Mouse (Mus musculus): ENCODE data around the gene Naa16. TPM values are rescaled to one million over a fixed set of nuclear protein-coding genes. Genes with fewer than 3 reads are reported as not detected.
A peak's percentile ranks its signal among the peaks of the same experiment; 100 is the strongest.

Naa16 gene
- polyA plus RNA-seq, 1 experiment from 2014 or later, result 39.4 TPM

DNA sequence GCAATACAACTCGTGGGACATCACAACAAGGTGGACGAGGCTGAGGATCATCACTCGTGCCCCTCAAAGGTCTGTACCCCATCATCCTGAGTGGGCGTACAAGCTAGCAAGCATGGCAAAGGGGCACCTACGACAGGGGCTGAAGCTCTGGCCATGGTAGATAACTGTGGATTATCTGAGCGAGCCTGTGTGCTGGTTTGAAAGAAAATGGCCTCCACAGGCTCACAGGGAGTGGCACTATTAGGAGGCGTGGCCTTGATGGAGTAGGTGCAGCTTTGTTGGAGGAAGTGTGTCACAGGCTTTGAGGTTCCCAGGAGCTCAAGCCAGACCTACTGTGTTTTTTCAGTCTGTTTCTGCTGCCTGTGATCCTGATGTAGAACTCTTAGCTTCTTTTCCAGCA lies 83.4 kb downstream of the Naa16 start:
- H3K4me3 ChIP-seq, result no peak overlapping the region
- no peak overlapping the region for H3K27ac ChIP-seq
- H3K9me3 ChIP-seq (replicated peaks), result no peaks in the 10 kb centered on the region
- H3K27me3 ChIP-seq, result peaks cover 20% of the 10 kb centered on the region
- peaks cover 9% of the 10 kb centered on the region for H3K4me1 ChIP-seq
- no peak overlapping the region for H3K4me2 ChIP-seq (replicated peaks)
- 89% methylated on average over 7 of the region's 7 CpGs for WGBS
- H3K9ac ChIP-seq, result no peak overlapping the region
- no peak for ATAC-seq (ENCODE audit: low FRiP score)
- H3K36me3 ChIP-seq, result no peaks in the 10 kb centered on the region

DNA sequence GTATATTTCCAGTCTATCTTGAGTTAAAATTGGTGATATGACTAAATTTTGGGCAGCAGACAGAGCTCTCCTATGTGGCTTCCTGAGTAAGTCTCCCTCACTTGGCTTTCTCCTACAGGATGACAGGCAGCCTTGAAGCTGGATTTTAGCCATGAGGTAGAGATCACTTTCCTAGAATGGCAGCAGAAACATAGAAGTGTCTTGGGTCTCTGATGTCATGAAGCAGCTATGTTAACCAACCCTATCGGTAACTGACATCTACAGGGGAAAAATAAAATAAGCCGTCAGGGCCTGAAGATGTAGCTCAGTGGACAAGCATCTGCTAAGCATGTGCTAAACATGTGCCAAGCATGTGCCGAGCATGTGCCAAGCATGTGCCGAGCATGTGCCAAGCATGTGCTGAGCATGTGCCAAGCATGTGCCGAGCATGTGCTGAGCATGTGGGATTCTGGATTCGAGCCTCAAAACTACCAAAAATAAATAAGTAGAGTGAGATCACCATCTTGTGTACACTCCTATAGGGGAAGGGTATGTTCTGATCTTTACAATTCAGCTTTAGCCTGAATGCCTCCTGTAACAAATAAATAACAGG lies 85.6 kb downstream of the Naa16 start:
- Histone ChIP-seq H3K4me3 (no peak overlapping the region), H3K4me2 (replicated peaks) (no peak overlapping the region), H3K27me3 (peaks cover 40% of the 10 kb centered on the region), H3K9me3 (replicated peaks) (no peaks in the 10 kb centered on the region), H3K36me3 (no peaks in the 10 kb centered on the region), H3K4me1 (peaks cover 21% of the 10 kb centered on the region), H3K27ac (no peak overlapping the region), H3K9ac (no peak overlapping the region)
- WGBS, result 89% methylated on average over 6 of the region's 6 CpGs
- no peak for ATAC-seq (ENCODE audit: low FRiP score)

- WGBS, result 85% methylated on average over 2 of the region's 2 CpGs
- Histone ChIP-seq H3K27me3 (peaks cover 56% of the 10 kb centered on the region), H3K9me3 (replicated peaks) (no peaks in the 10 kb centered on the region), H3K36me3 (no peaks in the 10 kb centered on the region), H3K4me2 (replicated peaks) (no peak overlapping the region), H3K4me3 (no peak overlapping the region), H3K4me1 (peaks cover 16% of the 10 kb centered on the region), H3K27ac (no peak overlapping the region), H3K9ac (no peak overlapping the region)
- no peak for ATAC-seq (ENCODE audit: low FRiP score)
Measured at GRCm38 (mm10) chr14:79303150-79303549, 87.4 kb downstream of the Naa16 start.

DNA sequence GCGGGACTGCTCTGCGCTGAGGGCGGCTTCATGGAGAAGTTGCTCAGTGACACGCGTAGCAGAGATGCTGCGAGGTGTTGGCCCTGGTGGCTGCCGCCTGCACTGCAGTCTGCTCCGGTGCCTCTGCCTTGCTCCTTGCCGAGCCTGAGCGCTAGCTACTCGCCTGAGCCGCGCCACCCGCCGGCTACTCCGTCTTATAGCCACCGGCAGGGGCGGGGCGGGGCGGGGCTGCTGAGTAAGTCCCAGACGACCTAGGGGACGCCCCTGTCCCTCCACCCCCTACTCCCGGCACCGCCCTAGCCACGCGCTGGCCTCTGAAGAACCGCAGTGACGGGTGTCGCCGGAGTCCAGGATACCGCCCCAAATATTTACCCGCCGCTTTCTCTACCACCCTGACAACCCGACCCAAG lies 89.1 kb downstream of the Naa16 start, which contains the start of gene Rgcc:
TSS of gene Rgcc (minus strand) at position 180 of the 410 bp plus-strand sequence.
- under 1% methylated on average over 34 of the region's 34 CpGs for WGBS
- peak; percentile 95 for ATAC-seq (ENCODE audit: low FRiP score)
- Histone ChIP-seq H3K9me3 (replicated peaks) (no peaks in the 10 kb centered on the region), H3K36me3 (no peaks in the 10 kb centered on the region), H3K4me2 (replicated peaks) (peak within 1 kb of the TSS; percentile 97), H3K4me3 (peak within 1 kb of the TSS; percentile 52), H3K4me1 (peaks cover 19% of the 10 kb centered on the region), H3K27me3 (peaks cover 54% of the 10 kb centered on the region), H3K9ac (peak within 1 kb of the TSS; percentile 65), H3K27ac (no peak within 1 kb of the TSS)

DNA sequence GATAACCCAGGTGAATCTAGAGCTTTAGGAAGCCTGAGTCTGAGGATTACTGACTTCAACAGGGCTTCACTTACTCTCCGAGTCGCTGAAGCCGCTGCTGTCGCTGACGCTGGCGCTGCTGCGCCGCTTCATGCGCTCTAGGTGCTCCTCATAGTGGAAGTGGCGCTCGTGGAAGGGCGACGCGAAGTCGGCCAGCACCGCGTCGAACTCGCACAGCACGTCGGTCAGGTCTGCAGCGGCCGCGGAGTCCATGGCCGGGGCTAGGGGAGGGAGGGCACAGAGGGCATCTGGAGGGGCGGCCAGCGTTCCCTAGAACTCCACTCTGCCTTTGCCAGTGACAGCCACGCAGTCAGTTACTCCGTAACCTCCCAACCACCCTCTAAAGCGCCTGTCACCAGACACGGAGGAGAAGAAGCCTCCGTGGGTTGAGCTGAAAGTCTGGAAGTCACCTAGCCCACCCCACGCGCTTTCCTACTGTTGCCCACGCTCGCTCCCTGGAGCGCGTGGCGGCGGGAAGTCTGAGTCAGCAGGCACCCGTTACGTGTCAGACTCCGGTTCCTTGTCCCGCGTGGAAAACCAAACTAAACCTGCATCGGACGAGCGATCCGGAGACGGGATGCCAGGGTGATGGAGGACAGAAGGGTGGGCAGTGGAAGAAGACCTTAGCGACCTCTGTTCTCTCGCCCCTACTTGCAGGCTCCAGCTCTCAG lies 89.8 kb downstream of the Naa16 start:
- Histone ChIP-seq H3K4me2 (replicated peaks) (peak overlapping the region; percentile 97), H3K27me3 (peaks cover 54% of the 10 kb centered on the region), H3K36me3 (no peaks in the 10 kb centered on the region), H3K9ac (peak overlapping the region; percentile 65), H3K4me3 (peak overlapping the region; percentile 52), H3K4me1 (peaks cover 25% of the 10 kb centered on the region), H3K9me3 (replicated peaks) (no peaks in the 10 kb centered on the region), H3K27ac (no peak overlapping the region)
- 2% methylated on average over 52 of the region's 52 CpGs for WGBS
- peak; percentile 58 for ATAC-seq (ENCODE audit: low FRiP score)

GRCm38 (mm10) chr14:79299796-79300195 lies 90.8 kb downstream of the Naa16 start:
- H3K27ac ChIP-seq, result no peak overlapping the region
- peaks cover 54% of the 10 kb centered on the region for H3K27me3 ChIP-seq
- WGBS, result 14% methylated on average over 6 of the region's 6 CpGs
- no peaks in the 10 kb centered on the region for H3K36me3 ChIP-seq
- peak overlapping the region; percentile 97 for H3K4me2 ChIP-seq (replicated peaks)
- no peak overlapping the region for H3K9ac ChIP-seq
- H3K4me1 ChIP-seq, result peaks cover 28% of the 10 kb centered on the region
- no peak for ATAC-seq (ENCODE audit: low FRiP score)
- H3K4me3 ChIP-seq, result peak overlapping the region; percentile 52
- no peaks in the 10 kb centered on the region for H3K9me3 ChIP-seq (replicated peaks)

GRCm38 (mm10) chr14:79299230-79299629 lies 91.3 kb downstream of the Naa16 start:
- 44% methylated on average over 4 of the region's 4 CpGs for WGBS
- Histone ChIP-seq H3K4me1 (peaks cover 28% of the 10 kb centered on the region), H3K27me3 (peaks cover 54% of the 10 kb centered on the region), H3K27ac (no peak overlapping the region), H3K36me3 (no peaks in the 10 kb centered on the region), H3K4me3 (no peak overlapping the region), H3K4me2 (replicated peaks) (peak overlapping the region; percentile 97; the same call in 1 of the 2 replicates), H3K9ac (no peak overlapping the region), H3K9me3 (replicated peaks) (no peaks in the 10 kb centered on the region)
- no peak for ATAC-seq (ENCODE audit: low FRiP score)

GRCm38 (mm10) chr14:79298314-79298992 lies 92.1 kb downstream of the Naa16 start:
- H3K36me3 ChIP-seq, result no peaks in the 10 kb centered on the region
- peaks cover 32% of the 10 kb centered on the region for H3K4me1 ChIP-seq
- no peak overlapping the region for H3K4me3 ChIP-seq
- H3K9me3 ChIP-seq (replicated peaks), result no peaks in the 10 kb centered on the region
- H3K9ac ChIP-seq, result no peak overlapping the region
- H3K27ac ChIP-seq, result no peak overlapping the region
- 67% methylated on average over 7 of the region's 7 CpGs for WGBS
- peaks cover 49% of the 10 kb centered on the region for H3K27me3 ChIP-seq
- no peak for ATAC-seq (ENCODE audit: low FRiP score)
- H3K4me2 ChIP-seq (replicated peaks), result peak overlapping the region; percentile 97; the same call in 1 of the 2 replicates

DNA sequence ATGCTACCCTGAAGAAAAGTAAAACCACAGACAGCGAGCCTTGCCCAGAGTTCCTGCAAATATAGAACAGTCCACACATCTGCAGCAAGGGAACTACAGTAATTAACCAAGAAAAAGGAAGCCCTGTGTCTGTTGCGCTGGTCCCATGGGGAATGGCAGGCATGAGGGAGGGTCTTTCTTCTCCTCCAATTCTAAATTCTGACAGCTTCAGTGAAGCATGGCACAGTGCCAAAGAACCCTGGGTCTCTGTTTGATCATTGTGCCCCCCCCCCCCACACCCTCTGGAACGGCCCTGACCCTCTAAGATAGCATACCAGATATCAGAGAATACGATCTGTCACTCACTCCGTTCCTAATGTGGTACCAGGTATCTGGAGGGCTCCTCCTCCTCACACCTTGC lies 93.7 kb downstream of the Naa16 start:
- Histone ChIP-seq H3K36me3 (no peaks in the 10 kb centered on the region), H3K27me3 (peaks cover 35% of the 10 kb centered on the region), H3K4me1 (peaks cover 45% of the 10 kb centered on the region), H3K4me2 (replicated peaks) (no peak overlapping the region), H3K27ac (no peak overlapping the region), H3K9me3 (replicated peaks) (no peaks in the 10 kb centered on the region), H3K9ac (no peak overlapping the region), H3K4me3 (no peak overlapping the region)
- 40% methylated on average over 5 of the region's 5 CpGs for WGBS
- no peak for ATAC-seq (ENCODE audit: low FRiP score)

DNA sequence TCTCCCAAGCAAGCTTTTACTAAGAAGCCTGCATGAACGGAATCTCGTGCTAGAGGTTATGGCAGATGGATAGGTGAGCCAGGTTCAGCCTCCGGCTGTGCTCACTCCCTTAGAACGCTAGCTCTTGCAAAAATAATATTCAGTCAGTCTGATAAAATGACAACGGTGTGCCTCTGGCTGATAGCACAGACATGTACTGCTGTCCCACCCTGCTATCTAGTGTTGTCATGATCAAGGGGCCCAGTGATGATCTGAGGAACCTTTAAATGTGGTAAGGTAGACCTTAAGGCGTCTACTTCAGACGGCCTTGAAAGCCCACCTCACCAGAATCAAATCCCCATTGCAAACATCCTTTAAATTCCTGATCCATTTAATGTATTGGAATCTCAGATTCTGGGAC lies 94.4 kb downstream of the Naa16 start:
- Histone ChIP-seq H3K4me2 (replicated peaks) (no peak overlapping the region), H3K4me1 (peaks cover 44% of the 10 kb centered on the region), H3K4me3 (no peak overlapping the region), H3K9me3 (replicated peaks) (no peaks in the 10 kb centered on the region), H3K9ac (no peak overlapping the region), H3K27ac (no peak overlapping the region), H3K36me3 (no peaks in the 10 kb centered on the region), H3K27me3 (peaks cover 29% of the 10 kb centered on the region)
- WGBS, result 80% methylated on average over 7 of the region's 7 CpGs
- no peak for ATAC-seq (ENCODE audit: low FRiP score)

- no peak for ATAC-seq (ENCODE audit: low FRiP score)
- 84% methylated on average over 9 of the region's 9 CpGs for WGBS
Measured at GRCm38 (mm10) chr14:79295579-79295978, 95.0 kb downstream of the Naa16 start.

DNA sequence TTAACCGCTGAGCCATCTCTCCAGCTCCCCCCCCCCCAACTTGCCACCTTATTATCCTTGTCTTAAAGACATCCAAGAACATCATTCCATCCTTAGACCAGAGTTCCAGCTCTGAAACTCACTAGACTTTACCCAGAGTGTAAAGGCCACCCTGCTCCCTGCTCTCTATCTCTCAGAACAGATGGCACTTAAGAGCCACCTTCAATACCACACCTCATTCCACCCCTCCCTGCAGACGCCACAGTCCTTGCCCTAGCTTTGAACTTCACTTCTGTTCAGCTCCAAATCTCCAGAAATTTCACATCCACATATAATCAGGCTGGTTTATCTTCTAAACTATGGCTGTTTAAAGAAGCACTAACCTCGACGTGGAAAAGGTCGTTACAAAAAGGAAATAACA lies 95.6 kb downstream of the Naa16 start:
- H3K4me1 ChIP-seq, result peaks cover 43% of the 10 kb centered on the region
- no peaks in the 10 kb centered on the region for H3K9me3 ChIP-seq (replicated peaks)
- no peak for ATAC-seq (ENCODE audit: low FRiP score)
- H3K36me3 ChIP-seq, result no peaks in the 10 kb centered on the region
- H3K9ac ChIP-seq, result no peak overlapping the region
- WGBS, result 80% methylated on average over 5 of the region's 5 CpGs
- H3K27ac ChIP-seq, result no peak overlapping the region
- no peak overlapping the region for H3K4me2 ChIP-seq (replicated peaks)
- peaks cover 18% of the 10 kb centered on the region for H3K27me3 ChIP-seq
- no peak overlapping the region for H3K4me3 ChIP-seq

More at GRCm38 (mm10) chr14:79295579-79295978, 95.0 kb downstream of the Naa16 start:
- Histone ChIP-seq H3K27ac (no peak overlapping the region; the same call in 1 of the 2 replicates), H3K27me3 (peaks cover 24% of the 10 kb centered on the region), H3K9me3 (replicated peaks) (no peaks in the 10 kb centered on the region), H3K4me1 (peaks cover 41% of the 10 kb centered on the region), H3K4me3 (no peak overlapping the region), H3K36me3 (no peaks in the 10 kb centered on the region), H3K4me2 (replicated peaks) (no peak overlapping the region), H3K9ac (no peak overlapping the region)
